Mouse (Mus musculus) intestine, embryonic 15.5 days (tissue): ENCODE data around the gene Rtcb. TPM values are rescaled to one million over a fixed set of nuclear protein-coding genes. Genes with fewer than 3 reads are reported as not detected.

Experiments
- ATAC-seq: fragments of 200-750 bp; cut with Nextera tagmentation; 2 replicates; pipeline ENCODE4 v1.8.0; 2017; ENCODE audit warnings: moderate TSS enrichment, moderate library complexity
- H3K27ac ChIP-seq: fragments of 300-500 bp; sonication (generic); 2 replicates; pipeline ENCODE4 v1.5.1; 2015; ENCODE audit warnings: mild to moderate bottlenecking, inconsistent platforms
- H3K27me3 ChIP-seq: fragments of 300-500 bp; sonication (generic); replicated peaks from 2 replicates; pipeline ENCODE4 v1.6.1; 2015; ENCODE audit warnings: inconsistent platforms
- H3K36me3 ChIP-seq: fragments of 300-500 bp; sonication (generic); 2 replicates; pipeline ENCODE4 v1.6.1; 2015; ENCODE audit warnings: inconsistent platforms
- H3K4me1 ChIP-seq: fragments of 300-500 bp; sonication (generic); replicated peaks from 2 replicates; pipeline ENCODE4 v1.6.1; 2015; ENCODE audit warnings: inconsistent platforms
- H3K4me2 ChIP-seq: fragments of 300-500 bp; sonication (generic); replicated peaks from 2 replicates; pipeline ENCODE4 v1.6.1; 2015; ENCODE audit warnings: mild to moderate bottlenecking, inconsistent platforms
- H3K4me3 ChIP-seq: fragments of 300-500 bp; sonication (generic); replicated peaks from 2 replicates; pipeline ENCODE4 v1.5.1; 2015; ENCODE audit warnings: inconsistent platforms
- H3K9ac ChIP-seq: fragments of 300-500 bp; sonication (generic); 2 replicates; pipeline ENCODE4 v1.6.1; 2015; ENCODE audit warnings: inconsistent platforms
- H3K9me3 ChIP-seq: fragments of 300-500 bp; sonication (generic); 2 replicates; pipeline ENCODE4 v1.6.1; 2016; ENCODE audit warnings: inconsistent platforms
- WGBS: fragments of 180-500 bp; shearing (Covaris S2); methylation state at CpG from one replicate; pipeline ENCODE4 v1.1.7; 2015; 5-methylcytosine and 5-hydroxymethylcytosine counted together
- polyA plus RNA-seq: library from polyadenylated mRNA; unstranded; fragments of >200 nt; fragmentation: Nextera tagmentation; extraction: Ambion mirVana; gene quantifications from 2 replicates; pipeline ENCODE4 v1.2.1, GENCODE M21; 2015

Gene Rtcb
- 158 and 165 TPM in 2 replicates for polyA plus RNA-seq

GRCm38 (mm10) chr10:85957464-85957950 lies at the start of gene Rtcb:
Gene Rtcb (minus strand): TSS chr10:85957823.
- H3K27ac ChIP-seq, result peak within 1 kb of the TSS; percentile 76
- under 1% methylated on average over 38 of the region's 38 CpGs for WGBS
- ATAC-seq, result peak; percentile 94
- no peaks in the 10 kb centered on the region for H3K9me3 ChIP-seq
- H3K27me3 ChIP-seq, result no peaks in the 10 kb centered on the region
- peak within 1 kb of the TSS; percentile 83 for H3K4me3 ChIP-seq
- H3K36me3 ChIP-seq, result peaks cover 3% of the 10 kb centered on the region; the same call in 1 of the 2 replicates
- peak within 1 kb of the TSS; percentile 89 for H3K9ac ChIP-seq
- H3K4me1 ChIP-seq, result 0 out of 2 replicates have a peak, but pooled peaks cover 4% of the 10 kb centered on the region
- H3K4me2 ChIP-seq, result peak within 1 kb of the TSS; percentile 66

DNA sequence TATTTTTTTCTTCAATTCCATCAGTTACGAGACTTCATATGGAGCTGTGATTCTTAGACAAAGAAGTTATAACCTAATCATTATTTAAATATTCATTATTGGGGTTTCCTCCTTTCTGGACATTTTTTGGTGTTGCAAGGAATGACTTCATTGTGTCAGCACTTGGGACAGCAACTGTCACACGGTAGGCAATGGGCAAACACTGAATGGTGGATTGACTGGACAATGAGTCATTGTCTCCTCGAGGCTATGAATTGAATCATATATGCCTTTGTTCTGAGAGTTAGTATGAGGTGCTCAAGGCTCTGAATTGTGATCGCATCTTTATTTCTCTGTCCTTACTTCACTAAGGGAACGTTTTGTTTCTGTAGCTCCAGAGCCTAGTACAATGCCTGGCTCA lies 48.8 kb upstream of the Rtcb start:
- 71% methylated on average over 5 of the region's 5 CpGs for WGBS
- ATAC-seq, result no peak
- no peak overlapping the region for H3K9ac ChIP-seq

GRCm38 (mm10) chr10:86000447-86000846 lies 42.8 kb upstream of the Rtcb start:
- WGBS, result 93% methylated on average over 4 of the region's 4 CpGs
- Histone ChIP-seq H3K4me3 (no peak overlapping the region), H3K9me3 (no peaks in the 10 kb centered on the region), H3K36me3 (no peaks in the 10 kb centered on the region), H3K4me2 (no peak overlapping the region), H3K27ac (no peak overlapping the region), H3K4me1 (no peaks in the 10 kb centered on the region), H3K27me3 (no peaks in the 10 kb centered on the region), H3K9ac (no peak overlapping the region)
- no peak for ATAC-seq

More for the DNA sequence above, 48.8 kb upstream of the Rtcb start:
- Histone ChIP-seq H3K4me3 (no peak overlapping the region), H3K36me3 (no peaks in the 10 kb centered on the region), H3K27ac (no peak overlapping the region), H3K9me3 (no peaks in the 10 kb centered on the region), H3K27me3 (no peaks in the 10 kb centered on the region), H3K4me1 (no peaks in the 10 kb centered on the region), H3K4me2 (no peak overlapping the region)

- Histone ChIP-seq H3K4me2 (no peak overlapping the region), H3K27me3 (no peaks in the 10 kb centered on the region), H3K4me1 (no peaks in the 10 kb centered on the region), H3K9ac (no peak overlapping the region), H3K4me3 (no peak overlapping the region), H3K27ac (no peak overlapping the region), H3K9me3 (no peaks in the 10 kb centered on the region), H3K36me3 (no peaks in the 10 kb centered on the region)
- 56% methylated on average over 5 of the region's 5 CpGs for WGBS
- peak; percentile 84 for ATAC-seq
Measured at GRCm38 (mm10) chr10:85994543-85995104, 37.0 kb upstream of the Rtcb start.

DNA sequence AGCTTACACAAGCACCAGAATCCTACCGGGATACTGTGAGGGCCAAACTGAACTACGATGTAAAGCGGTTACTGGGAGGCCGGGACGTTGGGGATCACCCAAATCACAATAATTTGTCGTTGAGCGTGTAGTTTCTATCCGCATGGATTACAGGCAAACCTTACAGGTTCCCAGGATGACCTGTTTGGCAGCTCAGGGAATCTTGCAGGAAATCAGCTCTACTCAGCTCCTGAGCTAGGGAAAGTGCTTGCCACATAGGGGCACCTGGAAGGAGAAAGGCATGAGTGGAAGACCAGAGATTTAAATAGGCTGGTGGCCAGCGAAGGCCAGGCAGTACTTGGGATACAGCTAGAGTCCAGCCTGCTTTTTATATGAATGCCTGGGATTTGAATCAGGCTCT lies 36.2 kb upstream of the Rtcb start:
- no peak overlapping the region for H3K4me3 ChIP-seq
- 88% methylated on average over 9 of the region's 9 CpGs for WGBS
- no peak overlapping the region for H3K9ac ChIP-seq
- ATAC-seq, result no peak
- H3K9me3 ChIP-seq, result no peaks in the 10 kb centered on the region
- H3K4me1 ChIP-seq, result no peaks in the 10 kb centered on the region
- H3K36me3 ChIP-seq, result no peaks in the 10 kb centered on the region
- no peak overlapping the region for H3K4me2 ChIP-seq
- no peaks in the 10 kb centered on the region for H3K27me3 ChIP-seq
- no peak overlapping the region for H3K27ac ChIP-seq

GRCm38 (mm10) chr10:85992412-85992811 lies 34.8 kb upstream of the Rtcb start:
- H3K4me1 ChIP-seq, result no peaks in the 10 kb centered on the region
- WGBS, result 81% methylated on average over 4 of the region's 4 CpGs
- ATAC-seq, result no peak
- no peaks in the 10 kb centered on the region for H3K9me3 ChIP-seq
- no peaks in the 10 kb centered on the region for H3K36me3 ChIP-seq
- no peak overlapping the region for H3K27ac ChIP-seq
- H3K9ac ChIP-seq, result no peak overlapping the region
- H3K4me3 ChIP-seq, result no peak overlapping the region
- no peak overlapping the region for H3K4me2 ChIP-seq
- H3K27me3 ChIP-seq, result no peaks in the 10 kb centered on the region

DNA sequence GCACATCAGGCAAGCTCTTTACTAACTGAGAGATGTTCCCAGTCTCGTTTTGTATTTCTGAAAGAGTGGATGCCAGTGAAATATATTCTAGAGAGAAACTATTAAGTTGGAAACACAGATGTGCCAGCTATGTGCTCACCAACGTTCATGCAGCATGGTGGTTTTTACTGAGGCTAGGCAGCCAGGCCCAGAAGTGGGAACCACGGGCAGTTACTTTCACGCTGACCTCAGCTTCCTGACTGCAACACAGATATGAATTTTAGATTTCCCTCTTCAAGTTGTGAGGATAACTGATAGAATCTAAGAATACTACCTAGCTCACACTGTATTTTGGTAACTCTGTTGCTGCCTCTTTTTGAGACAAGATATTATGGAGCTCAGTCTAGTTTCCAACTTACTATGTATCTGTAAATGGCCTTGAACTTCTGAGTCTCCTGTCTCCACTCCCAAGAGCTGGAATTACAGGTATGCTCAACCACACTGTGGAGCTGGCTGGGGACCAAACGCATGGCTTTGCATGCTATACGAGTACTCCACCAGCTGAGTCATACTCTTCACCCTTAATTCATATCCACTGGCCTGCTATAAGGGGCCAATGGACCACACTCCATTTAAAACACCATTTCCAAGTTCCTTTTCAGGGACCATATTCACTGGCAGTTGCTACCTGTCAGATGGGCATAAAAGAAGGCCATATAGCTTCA lies 31.9 kb upstream of the Rtcb start:
- Histone ChIP-seq H3K27ac (no peak overlapping the region), H3K9ac (no peak overlapping the region), H3K36me3 (no peaks in the 10 kb centered on the region), H3K4me2 (no peak overlapping the region), H3K9me3 (no peaks in the 10 kb centered on the region), H3K4me1 (no peaks in the 10 kb centered on the region), H3K27me3 (no peaks in the 10 kb centered on the region), H3K4me3 (no peak overlapping the region)
- no peak for ATAC-seq
- 73% methylated on average over 6 of the region's 6 CpGs for WGBS

GRCm38 (mm10) chr10:85972915-85973314 lies 15.3 kb upstream of the Rtcb start:
- H3K36me3 ChIP-seq, result no peaks in the 10 kb centered on the region
- no peak overlapping the region for H3K4me2 ChIP-seq
- no peaks in the 10 kb centered on the region for H3K27me3 ChIP-seq
- no peak for ATAC-seq
- no peak overlapping the region for H3K27ac ChIP-seq
- 75% methylated on average over 4 of the region's 4 CpGs for WGBS
- no peaks in the 10 kb centered on the region for H3K4me1 ChIP-seq
- no peaks in the 10 kb centered on the region for H3K9me3 ChIP-seq
- no peak overlapping the region for H3K4me3 ChIP-seq
- no peak overlapping the region for H3K9ac ChIP-seq

GRCm38 (mm10) chr10:85971826-85972225 lies 14.2 kb upstream of the Rtcb start:
- no peak for ATAC-seq

GRCm38 (mm10) chr10:85969894-85970620 lies 12.4 kb upstream of the Rtcb start:
- 37% methylated on average over 8 of the region's 8 CpGs for WGBS
- H3K9ac ChIP-seq, result no peak overlapping the region

More at GRCm38 (mm10) chr10:85971826-85972225, 14.2 kb upstream of the Rtcb start:
- no peak overlapping the region for H3K27ac ChIP-seq
- no peak overlapping the region for H3K4me3 ChIP-seq
- WGBS, result 89% methylated on average over 9 of the region's 9 CpGs
- H3K36me3 ChIP-seq, result no peaks in the 10 kb centered on the region
- H3K9me3 ChIP-seq, result no peaks in the 10 kb centered on the region
- H3K4me2 ChIP-seq, result no peak overlapping the region
- H3K4me1 ChIP-seq, result no peaks in the 10 kb centered on the region
- no peaks in the 10 kb centered on the region for H3K27me3 ChIP-seq
- H3K9ac ChIP-seq, result no peak overlapping the region

GRCm38 (mm10) chr10:85968731-85969130 lies 11.1 kb upstream of the Rtcb start:
- Histone ChIP-seq H3K4me1 (no peaks in the 10 kb centered on the region), H3K27me3 (no peaks in the 10 kb centered on the region), H3K9ac (no peak overlapping the region), H3K9me3 (no peaks in the 10 kb centered on the region), H3K27ac (no peak overlapping the region), H3K36me3 (no peaks in the 10 kb centered on the region), H3K4me2 (no peak overlapping the region), H3K4me3 (no peak overlapping the region)
- ATAC-seq, result no peak
- WGBS, result 53% methylated on average over 2 of the region's 2 CpGs

More at GRCm38 (mm10) chr10:85969894-85970620, 12.4 kb upstream of the Rtcb start:
- Histone ChIP-seq H3K4me1 (no peaks in the 10 kb centered on the region), H3K27ac (no peak overlapping the region), H3K4me2 (no peak overlapping the region), H3K4me3 (no peak overlapping the region), H3K36me3 (no peaks in the 10 kb centered on the region), H3K27me3 (no peaks in the 10 kb centered on the region), H3K9me3 (no peaks in the 10 kb centered on the region)
- ATAC-seq, result no peak

DNA sequence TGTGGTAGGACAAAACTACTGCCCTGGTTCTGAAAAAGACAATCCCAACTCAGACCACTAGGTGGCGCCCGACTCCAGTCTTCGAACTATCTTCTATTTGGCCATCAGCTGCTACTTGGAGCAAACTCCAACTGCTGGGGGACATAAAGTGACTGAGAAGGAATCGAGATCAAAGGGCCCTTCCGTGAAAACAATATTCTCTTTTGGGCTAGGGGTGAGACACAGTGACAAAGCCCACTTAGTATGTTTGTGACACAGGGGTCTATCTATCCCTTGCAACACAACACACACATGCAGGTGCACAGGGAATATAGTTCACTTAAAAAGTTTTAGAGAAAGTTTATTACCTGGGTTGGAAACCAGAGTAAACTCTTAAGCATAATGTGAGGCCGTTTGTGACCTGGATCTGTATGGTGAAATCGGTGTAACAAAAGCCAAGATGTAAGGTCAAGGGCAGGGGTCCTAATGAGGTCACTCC lies 10.6 kb upstream of the Rtcb start:
- Histone ChIP-seq H3K4me3 (no peak overlapping the region), H3K4me2 (no peak overlapping the region), H3K36me3 (no peaks in the 10 kb centered on the region), H3K27ac (no peak overlapping the region), H3K27me3 (no peaks in the 10 kb centered on the region), H3K4me1 (no peaks in the 10 kb centered on the region; the same call in 1 of the 2 replicates), H3K9me3 (no peaks in the 10 kb centered on the region), H3K9ac (no peak overlapping the region)
- peak; percentile 71 for ATAC-seq
- 14% methylated on average over 7 of the region's 7 CpGs for WGBS
